ENCODE assay signal across 8 mouse cellular contexts in genomic region chr1:36580384-36581207, GRCm38 (mm10). TPM values are rescaled to one million over a fixed set of nuclear protein-coding genes. Genes with fewer than 3 reads are reported as not detected.
DNase-seq lines count a peak whose midpoint lies in the region; ATAC-seq and TF ChIP-seq lines count a peak whose summit lies in the region.

No protein-coding gene starts in this region.

- ATAC-seq in hindbrain, embryonic 15.5 days (ENCODE audit: low FRiP score, low read depth): peak; percentile 75
- peak; percentile 86 for ATAC-seq in limb, embryonic 11.5 days (ENCODE audit: insufficient number of reproducible peaks, low FRiP score, low TSS enrichment, low read depth)
- ATAC-seq in midbrain, embryonic 14.5 days (ENCODE audit: low FRiP score, low TSS enrichment): peak; percentile 83

- no peaks in the 10 kb centered on the region for H3K9me3 ChIP-seq in hindbrain, embryonic 15.5 days
- H3K9me3 ChIP-seq in limb, embryonic 11.5 days (ENCODE audit: control insufficient read depth, low read length): no peaks in the 10 kb centered on the region
- H3K9me3 ChIP-seq in midbrain, embryonic 14.5 days (ENCODE audit: control insufficient read depth, low read length): no peaks in the 10 kb centered on the region

- peaks cover 7% of the 10 kb centered on the region for H3K4me1 ChIP-seq in lung, adult 2 months (ENCODE audit: control insufficient read depth, insufficient read depth, low read length)
- H3K4me1 ChIP-seq in hindbrain, embryonic 15.5 days (replicated peaks): peaks cover 18% of the 10 kb centered on the region
- H3K4me1 ChIP-seq in limb, embryonic 11.5 days (ENCODE audit: control insufficient read depth, insufficient read depth, low read length): peaks cover 32% of the 10 kb centered on the region
- peaks cover 19% of the 10 kb centered on the region for H3K4me1 ChIP-seq in midbrain, embryonic 14.5 days (ENCODE audit: control insufficient read depth, insufficient read depth, low read length)

- H3K27me3 ChIP-seq in hindbrain, embryonic 15.5 days: no peaks in the 10 kb centered on the region
- H3K27me3 ChIP-seq in limb, embryonic 11.5 days (ENCODE audit: control insufficient read depth, insufficient read depth, low read length): no peaks in the 10 kb centered on the region
- no peaks in the 10 kb centered on the region for H3K27me3 ChIP-seq in midbrain, embryonic 14.5 days (ENCODE audit: control insufficient read depth, insufficient read depth, low read length)

- TF ChIP-seq CTCF in lung, adult 2 months (IDR thresholded peaks at IDR 0.05; ENCODE audit: insufficient read depth, low read length): no peak

- WGBS in lung, adult 2 months: 11% methylated on average over 17 of the region's 17 CpGs
- WGBS in hindbrain, embryonic 15.5 days: 3% methylated on average over 17 of the region's 17 CpGs
- WGBS in limb, embryonic 11.5 days: 2% methylated on average over 17 of the region's 17 CpGs
- WGBS in midbrain, embryonic 14.5 days: 2% methylated on average over 17 of the region's 17 CpGs

- peak overlapping the region; percentile 89 for H3K27ac ChIP-seq in hindbrain, embryonic 15.5 days (replicated peaks)
- peak overlapping the region; percentile 84 for H3K27ac ChIP-seq in limb, embryonic 11.5 days (replicated peaks; ENCODE audit: low read depth, low read length)
- H3K27ac ChIP-seq in midbrain, embryonic 14.5 days (replicated peaks; ENCODE audit: low read depth, low read length): peak overlapping the region; percentile 80

- H3K36me3 ChIP-seq in hindbrain, embryonic 15.5 days: no peaks in the 10 kb centered on the region
- no peaks in the 10 kb centered on the region for H3K36me3 ChIP-seq in limb, embryonic 11.5 days (ENCODE audit: control insufficient read depth, insufficient read depth, low read length)
- no peaks in the 10 kb centered on the region for H3K36me3 ChIP-seq in midbrain, embryonic 14.5 days (ENCODE audit: control insufficient read depth, insufficient read depth, low read length)

- peak overlapping the region; percentile 45 for H3K4me3 ChIP-seq in lung, adult 2 months (replicated peaks; ENCODE audit: extremely low read depth, low read depth, low read length)
- H3K4me3 ChIP-seq in hindbrain, embryonic 15.5 days: no peak overlapping the region
- H3K4me3 ChIP-seq in limb, embryonic 11.5 days (ENCODE audit: low read depth, low read length): 0 out of 2 replicates have a peak overlapping the region, but pooled peaks have one; percentile 2
- H3K4me3 ChIP-seq in midbrain, embryonic 14.5 days (replicated peaks; ENCODE audit: low read depth, low read length): no peak overlapping the region; the same call in 1 of the 2 replicates

- TF ChIP-seq POLR2A in lung, adult 2 months (IDR thresholded peaks at IDR 0.05; ENCODE audit: borderline replicate concordance, extremely low read depth, low read depth, low read length): peak; percentile 50; the same call in 1 of the 2 replicates

- peak overlapping the region; percentile 39 for H3K4me2 ChIP-seq in hindbrain, embryonic 15.5 days
- H3K4me2 ChIP-seq in limb, embryonic 11.5 days (ENCODE audit: low read depth, severe bottlenecking): peak overlapping the region; percentile 35; the same call in 1 of the 2 replicates
- H3K4me2 ChIP-seq in midbrain, embryonic 14.5 days (ENCODE audit: low read length): peak overlapping the region; percentile 24

- 0 out of 2 replicates have a peak overlapping the region, but pooled peaks have one; percentile 9 for H3K9ac ChIP-seq in hindbrain, embryonic 15.5 days
- 0 out of 2 replicates have a peak overlapping the region, but pooled peaks have one; percentile 14 for H3K9ac ChIP-seq in limb, embryonic 11.5 days (ENCODE audit: low read length)
- peak overlapping the region; percentile 43 for H3K9ac ChIP-seq in midbrain, embryonic 14.5 days (replicated peaks; ENCODE audit: low read length)

- DNase-seq in lung, adult 2 months: no peak
- no peak for DNase-seq in lung, postnatal 25 days (ENCODE audit: low spot score)
- peak; percentile 68 to 69 for DNase-seq in cerebellum, postnatal 25 days
- DNase-seq in frontal cortex, postnatal 14 days (ENCODE audit: low spot score in 2 of 2): peak; percentile 38 to 56
- DNase-seq in limb, embryonic 11.5 days (ENCODE audit: low spot score): peak; percentile 80
- peak; percentile 75 for DNase-seq in midbrain, embryonic 14.5 days
- peak; percentile 78 for DNase-seq in testis, postnatal 10 days (ENCODE audit: low spot score)

RNA-seq across cellular contexts. Expression of gene Sema4c, which starts 22.4 kb away (rescaled TPM):
- 23.0 and 23.7 TPM in 2 replicates for polyA plus RNA-seq in lung, adult 2 months (2012; rRNA removed)
- polyA plus RNA-seq in hindbrain, embryonic 15.5 days (2015; fragmentation: Nextera tagmentation; extraction: Ambion mirVana): 26.2 and 26.8 TPM in 2 replicates
- polyA plus RNA-seq in limb, embryonic 11.5 days (2014; fragmentation: Nextera tagmentation; extraction: Ambion mirVana): 4.0 and 4.4 TPM in 2 replicates
- polyA plus RNA-seq in midbrain, embryonic 14.5 days (2014; fragmentation: Nextera tagmentation; extraction: Ambion mirVana): 4.7 and 8.7 TPM in 2 replicates

RNA-seq across cellular contexts. Expression of gene Ankrd39, which starts 33.4 kb away (rescaled TPM):
- 22.1 and 22.8 TPM in 2 replicates for polyA plus RNA-seq in lung, adult 2 months (2012; rRNA removed)
- polyA plus RNA-seq in hindbrain, embryonic 15.5 days (2015; fragmentation: Nextera tagmentation; extraction: Ambion mirVana): 28.7 and 29.9 TPM in 2 replicates
- 16.0 and 17.4 TPM in 2 replicates for polyA plus RNA-seq in limb, embryonic 11.5 days (2014; fragmentation: Nextera tagmentation; extraction: Ambion mirVana)
- polyA plus RNA-seq in midbrain, embryonic 14.5 days (2014; fragmentation: Nextera tagmentation; extraction: Ambion mirVana): 22.3 and 28.5 TPM in 2 replicates

RNA-seq across cellular contexts. Expression of gene Gm42417, which starts 41.4 kb away (rescaled TPM):
- polyA plus RNA-seq in lung, adult 2 months (2012; rRNA removed): not detected in 2 replicates
- 0.62 TPM in 1 of 2 replicates, not detected in the other for polyA plus RNA-seq in hindbrain, embryonic 15.5 days (2015; fragmentation: Nextera tagmentation; extraction: Ambion mirVana)
- 0.29 and 0.79 TPM in 2 replicates for polyA plus RNA-seq in limb, embryonic 11.5 days (2014; fragmentation: Nextera tagmentation; extraction: Ambion mirVana)
- polyA plus RNA-seq in midbrain, embryonic 14.5 days (2014; fragmentation: Nextera tagmentation; extraction: Ambion mirVana): not detected in 2 replicates

RNA-seq across cellular contexts. Expression of gene Ankrd23, which starts 43.9 kb away (rescaled TPM):
- 13.7 and 36.2 TPM in 2 replicates for polyA plus RNA-seq in lung, adult 2 months (2012; rRNA removed)
- 18.9 and 19.6 TPM in 2 replicates for polyA plus RNA-seq in hindbrain, embryonic 15.5 days (2015; fragmentation: Nextera tagmentation; extraction: Ambion mirVana)
- 7.3 and 8.8 TPM in 2 replicates for polyA plus RNA-seq in limb, embryonic 11.5 days (2014; fragmentation: Nextera tagmentation; extraction: Ambion mirVana)
- polyA plus RNA-seq in midbrain, embryonic 14.5 days (2014; fragmentation: Nextera tagmentation; extraction: Ambion mirVana): 10.4 and 10.5 TPM in 2 replicates

Comparison
In these comparisons a context has a peak if more than half of its experiments do, and no peak if none do; other contexts are left out.
1. DNase-seq: peak in cerebellum, postnatal 25 days (2 of 2), frontal cortex, postnatal 14 days (2 of 2), limb, embryonic 11.5 days (single experiment), midbrain, embryonic 14.5 days (single experiment) and testis, postnatal 10 days (single experiment); none in lung, adult 2 months (single experiment) and lung, postnatal 25 days (single experiment).
2. H3K4me3 ChIP-seq: peak in lung, adult 2 months (single experiment) and limb, embryonic 11.5 days (single experiment); none in hindbrain, embryonic 15.5 days (single experiment) and midbrain, embryonic 14.5 days (single experiment).
3. Peak in every context shown above with its lines, with median percentiles within 50 percentile points of each other: ATAC-seq, H3K27ac ChIP-seq, H3K4me2 ChIP-seq and H3K9ac ChIP-seq.